Mouse (Mus musculus) G1E-ER4 (cell line): ENCODE data around the gene Cd28. TPM values are rescaled to one million over a fixed set of nuclear protein-coding genes. Genes with fewer than 3 reads are reported as not detected.

Experiments
- GATA1 ChIP-seq: IDR thresholded peaks from one replicate; pipeline ENCODE4 v1.8.0; 2012; ENCODE audit warnings: low read length, inconsistent platforms
- polyA plus RNA-seq: library from polyadenylated mRNA; stranded (reverse); fragments of >175 nt; gene quantifications from 2 replicates; pipeline ENCODE4 v1.2.3, GENCODE M21; 2012

Cd28 gene
- not detected in 2 replicates for polyA plus RNA-seq

GRCm38 (mm10) chr1:60716567-60716966 lies at the start of gene Cd28:
TSS of gene Cd28 (plus strand) at chr1:60716800.
- TF ChIP-seq GATA1, result no peak

DNA sequence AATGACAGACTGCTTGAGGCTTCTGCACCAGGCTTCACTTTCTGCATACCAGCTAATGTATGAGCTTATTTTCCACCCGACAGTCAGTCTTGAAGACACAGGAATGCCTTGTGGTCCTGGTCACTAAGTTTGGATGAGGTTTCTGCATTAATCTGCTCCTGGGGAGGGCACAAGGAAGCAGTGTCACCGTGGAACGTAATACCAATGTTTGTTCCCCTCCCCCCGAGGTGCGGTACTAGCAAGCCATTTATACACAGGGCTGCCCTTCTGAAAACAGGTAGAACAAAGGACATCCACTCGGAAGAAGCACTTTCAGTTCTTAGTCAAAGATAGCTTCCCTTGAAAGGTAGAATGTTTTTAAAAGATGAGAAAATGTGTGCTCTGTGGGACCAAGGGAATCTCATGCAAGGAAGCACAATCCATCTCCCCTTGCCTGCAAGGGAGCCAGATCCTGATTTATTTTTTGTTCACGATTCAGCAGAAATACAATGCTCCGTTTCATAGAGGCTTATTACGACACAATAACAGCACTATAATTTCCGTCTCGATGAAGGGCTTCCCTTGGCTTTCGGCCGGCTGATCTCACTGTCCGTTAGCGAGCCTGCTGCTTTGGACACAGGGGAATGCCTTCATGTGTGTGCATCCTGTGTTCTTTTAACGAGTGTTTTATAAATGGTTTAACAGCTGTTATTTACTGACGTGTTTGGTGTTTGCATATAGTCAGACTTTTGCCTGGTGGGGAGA lies 48.6 kb upstream of the Cd28 start:
- no peak for TF ChIP-seq GATA1

- TF ChIP-seq GATA1, result no peak
These were observed 47.6 kb upstream of the Cd28 start for GRCm38 (mm10) chr1:60669048-60669447.

DNA sequence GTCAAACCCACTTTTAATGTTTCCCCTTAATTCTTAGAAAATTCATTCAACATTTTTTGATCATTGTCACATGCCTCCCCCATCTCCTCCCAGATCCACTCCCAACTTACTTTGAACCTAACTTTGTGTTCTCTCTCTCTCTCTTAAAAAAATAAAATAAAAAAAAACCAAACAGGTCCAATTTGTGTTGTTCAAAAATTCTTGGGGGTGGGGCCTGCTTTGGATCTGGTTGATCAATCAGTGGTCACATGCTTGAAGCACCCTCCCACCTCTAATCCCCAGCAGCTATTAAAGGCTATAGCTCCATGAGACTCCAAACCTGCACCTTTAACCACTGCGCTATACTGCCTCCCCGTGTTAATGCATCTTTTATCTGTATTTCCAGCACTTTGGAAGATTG lies 46.9 kb upstream of the Cd28 start:
- TF ChIP-seq GATA1, result no peak

DNA sequence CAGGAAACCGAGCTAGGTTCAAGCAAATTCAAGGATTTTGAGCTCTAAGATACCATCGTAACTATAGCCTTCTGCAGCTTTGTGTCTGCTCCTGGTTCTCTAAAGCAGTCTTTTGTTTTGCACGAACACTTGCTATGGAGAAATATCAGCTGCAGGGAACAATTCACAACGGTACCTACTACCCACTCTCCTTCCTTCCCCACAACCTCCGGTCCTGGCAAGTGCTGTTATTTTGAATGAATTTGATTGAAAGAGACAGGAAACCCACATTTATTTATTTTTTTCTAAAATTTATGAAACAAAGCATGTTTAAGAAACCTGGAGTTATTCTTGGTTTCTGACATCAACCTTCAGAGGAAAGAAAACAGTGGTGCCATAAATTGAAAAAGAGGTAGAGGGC lies 46.4 kb upstream of the Cd28 start:
- TF ChIP-seq GATA1, result no peak

DNA sequence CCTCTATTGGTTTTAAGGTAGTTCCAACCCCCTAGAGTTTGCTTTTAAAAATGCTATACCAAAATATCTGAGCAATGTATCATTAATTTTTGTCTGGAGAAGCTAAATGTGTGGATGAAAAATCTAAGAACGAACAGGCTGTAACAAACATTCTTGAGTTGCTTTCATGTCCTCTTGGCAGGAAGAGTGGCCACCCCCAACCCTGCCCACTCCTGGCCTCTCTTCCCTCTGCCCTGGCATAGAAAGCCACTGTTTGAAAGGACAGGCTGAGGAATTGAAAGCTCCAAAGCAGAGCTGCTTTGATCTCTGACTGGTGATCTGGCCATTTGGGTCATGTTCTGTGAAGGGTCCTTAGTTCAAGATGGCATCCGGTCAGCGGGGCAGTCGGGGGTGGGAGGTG lies 32.8 kb upstream of the Cd28 start:
- TF ChIP-seq GATA1, result no peak

DNA sequence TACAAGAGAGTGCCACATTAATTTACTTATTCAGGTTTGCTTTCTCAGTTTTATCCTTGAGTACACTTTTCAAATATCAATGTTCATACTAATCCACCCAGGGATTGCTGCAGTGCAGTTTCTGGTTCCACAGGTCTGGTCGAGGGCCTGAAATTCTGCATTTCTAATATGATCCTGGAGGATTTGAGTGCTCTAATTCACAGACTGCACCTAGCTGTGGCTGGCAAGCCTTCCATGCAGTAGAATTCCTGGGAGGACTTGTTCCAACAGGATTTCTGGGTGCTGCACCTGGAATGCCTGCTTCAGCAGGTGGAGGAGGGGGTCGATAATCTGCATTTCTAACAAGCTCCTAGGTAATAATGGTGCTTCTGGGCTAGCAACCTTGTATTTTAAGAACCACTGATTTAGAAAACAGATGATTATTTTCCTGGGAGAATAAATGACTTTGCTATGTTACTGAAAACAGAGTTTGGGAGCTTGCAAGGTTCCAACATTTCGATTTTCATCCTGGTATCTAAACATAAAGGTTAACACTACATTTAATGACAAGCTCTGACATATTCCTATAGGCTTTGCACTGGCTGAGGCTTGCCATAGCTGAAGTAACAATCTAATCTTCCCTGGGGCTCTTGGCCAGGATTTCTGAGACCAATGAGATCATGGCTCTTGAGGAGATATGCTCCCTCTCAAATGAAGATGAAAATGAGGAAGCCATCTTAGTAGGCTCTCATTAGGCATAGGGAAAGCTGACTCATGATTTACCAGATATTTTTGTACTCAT lies 20.3 kb upstream of the Cd28 start:
- no peak for TF ChIP-seq GATA1

GRCm38 (mm10) chr1:60702641-60703040 lies 14.0 kb upstream of the Cd28 start:
- no peak for TF ChIP-seq GATA1

GRCm38 (mm10) chr1:60713238-60713637 lies 3.4 kb upstream of the Cd28 start:
- TF ChIP-seq GATA1, result no peak

- no peak for TF ChIP-seq GATA1
These were observed 876 bp upstream of the Cd28 start for GRCm38 (mm10) chr1:60715651-60716196.

GRCm38 (mm10) chr1:60718580-60718979 lies 2.0 kb downstream of the Cd28 start:
- no peak for TF ChIP-seq GATA1

DNA sequence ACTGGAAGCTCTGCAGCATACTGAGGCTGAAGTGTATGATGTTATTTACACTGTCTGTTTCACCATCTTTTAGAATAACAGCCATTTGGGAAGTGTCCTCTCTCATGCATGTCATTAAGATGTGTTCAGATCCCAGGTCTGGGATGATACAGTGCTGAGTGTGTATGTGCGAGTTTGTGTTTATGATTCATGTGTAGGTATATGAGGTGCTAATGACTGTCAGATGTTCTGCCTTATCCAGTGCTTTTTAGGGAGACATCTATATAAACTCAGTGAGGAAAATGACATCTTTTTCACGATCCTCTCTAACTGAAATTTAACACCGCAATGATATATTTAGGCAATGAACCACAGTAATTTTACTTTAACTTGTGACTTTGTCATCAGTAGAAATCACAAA lies 7.0 kb downstream of the Cd28 start:
- TF ChIP-seq GATA1, result no peak

DNA sequence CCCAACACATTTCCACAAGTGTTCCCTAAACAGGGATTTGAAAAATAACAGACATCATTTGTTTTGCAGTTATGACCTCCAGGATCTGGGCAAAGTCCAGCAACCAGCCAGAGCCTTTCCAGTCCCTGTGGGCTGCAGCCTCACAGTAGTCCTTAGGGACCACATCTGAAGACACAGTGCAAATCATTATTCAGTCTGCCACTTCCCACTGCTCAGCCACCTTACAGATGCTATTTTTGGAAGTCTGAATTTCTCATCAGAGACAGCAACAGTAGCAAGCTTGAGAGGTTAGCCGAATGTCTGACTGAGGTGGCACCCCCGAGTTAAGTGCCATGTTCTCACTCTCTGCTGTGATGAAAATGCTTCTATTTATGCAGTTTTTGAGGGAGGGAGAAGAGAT lies 15.3 kb downstream of the Cd28 start:
- no peak for TF ChIP-seq GATA1

- TF ChIP-seq GATA1, result no peak
These were observed 18.7 kb downstream of the Cd28 start for GRCm38 (mm10) chr1:60735072-60735907.

DNA sequence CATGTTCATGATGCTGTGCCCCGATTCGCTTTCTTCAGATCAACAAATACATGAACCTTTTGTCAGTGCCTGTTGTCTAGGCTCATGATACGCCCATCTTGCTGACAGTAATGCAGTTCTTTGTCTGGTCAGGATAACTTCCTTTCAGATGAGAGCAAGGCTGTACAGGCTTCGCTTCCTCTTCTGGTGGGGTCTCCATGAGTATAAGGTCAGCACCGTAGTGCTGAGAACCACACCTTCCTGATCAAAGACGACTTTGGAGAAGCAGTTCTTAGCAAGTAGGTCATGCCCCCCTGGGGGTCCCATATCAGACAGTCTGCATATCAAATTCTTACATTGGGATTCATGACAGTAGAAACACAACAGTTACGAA lies 19.3 kb downstream of the Cd28 start:
- TF ChIP-seq GATA1, result no peak

DNA sequence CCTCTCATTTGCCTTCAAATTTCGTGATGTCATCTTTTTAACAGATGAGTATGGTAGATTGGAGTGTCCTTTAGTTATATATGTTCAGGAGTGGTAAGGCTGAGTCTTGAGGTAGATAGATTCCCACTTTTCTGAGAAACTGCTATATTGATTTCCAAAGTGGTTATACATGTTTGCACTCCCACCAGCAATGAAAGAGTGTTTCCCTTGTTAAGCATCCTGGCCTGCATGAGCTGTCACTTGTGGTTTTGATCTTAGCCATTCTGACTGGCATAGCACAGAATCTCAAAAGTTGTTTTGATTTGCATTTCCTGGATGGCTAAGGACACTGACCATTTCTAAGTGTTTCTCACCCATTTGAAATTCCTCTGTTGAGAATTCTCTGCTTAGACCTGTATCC lies 27.7 kb downstream of the Cd28 start:
- TF ChIP-seq GATA1, result no peak
